Mouse (Mus musculus) cerebellum, adult 11 months (tissue): Measurements from ENCODE around the gene Cib2.
A peak's percentile ranks its signal among the peaks of the same experiment; 100 is the strongest.
"Not testable (repeated sequence)": the region's sequence is repeated elsewhere in the genome, so short reads cannot be mapped to it uniquely, and the experiment has no call there.

Experiments used
- DNase-seq: peaks from one replicate; pipeline ENCODE4 v3.0.0; 2022

Gene Cib2

DNA sequence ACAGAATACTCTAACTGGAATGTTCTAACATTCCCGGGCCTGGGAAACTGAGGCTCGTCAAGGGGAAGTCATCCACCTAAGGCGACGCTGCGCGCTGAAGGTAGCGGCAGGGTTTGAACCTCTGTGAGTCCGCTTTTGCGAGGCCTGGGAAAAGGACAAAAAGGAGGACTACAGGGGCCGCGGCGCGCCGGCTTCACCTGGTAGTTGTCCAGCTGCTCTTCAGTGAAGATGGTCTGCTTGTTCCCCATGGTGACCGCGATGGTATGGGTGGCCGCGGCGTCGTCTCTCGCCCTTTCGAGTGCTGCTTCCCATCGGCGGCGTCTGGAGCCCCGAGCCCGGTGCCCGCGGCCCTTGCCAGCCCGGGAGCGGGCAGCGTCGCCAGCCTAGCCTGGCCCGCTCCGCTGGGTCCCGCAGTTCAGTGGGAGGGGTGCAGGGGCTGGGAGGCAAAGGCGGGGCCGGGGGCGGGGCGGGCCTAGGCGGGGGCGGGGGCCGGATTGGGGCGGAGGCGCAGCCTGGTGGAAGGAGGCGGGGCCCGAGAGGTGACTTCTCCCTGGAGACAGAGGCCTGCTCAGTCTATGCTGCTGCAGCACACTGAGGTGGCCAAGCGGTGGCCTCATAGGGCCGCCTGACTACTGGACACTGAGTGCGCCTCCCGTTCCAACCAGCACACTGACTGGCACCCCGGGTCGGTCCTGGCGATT, at the start of gene Cib2:
Gene Cib2, minus strand, starts transcription at position 448 of the 701 bp plus-strand sequence.
- DNase-seq = peak; percentile 79

DNA sequence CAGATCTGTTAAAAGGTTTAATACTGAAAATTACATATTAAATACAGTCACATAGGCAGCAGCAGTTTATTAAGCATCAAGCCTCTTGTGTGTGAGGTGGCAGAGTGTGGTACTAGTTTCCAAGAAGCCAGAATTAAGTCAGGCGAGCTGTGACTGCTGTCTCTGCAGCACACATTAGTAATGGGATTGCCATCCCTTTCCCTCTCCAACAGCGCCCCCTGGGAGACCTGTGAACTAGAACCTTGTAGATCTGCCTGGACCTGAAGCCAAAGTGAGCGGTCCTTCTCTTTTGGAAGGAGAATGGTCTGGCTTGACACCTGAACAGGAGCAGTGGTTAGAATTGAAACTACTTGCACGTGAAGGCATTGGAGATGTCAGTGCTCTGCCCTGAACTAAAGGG, 44.9 kb upstream of the Cib2 start:
- peak; percentile 37 for DNase-seq

GRCm38 (mm10) chr9:54604131-54604654, 44.2 kb upstream of the Cib2 start:
- DNase-seq = no peak

DNA sequence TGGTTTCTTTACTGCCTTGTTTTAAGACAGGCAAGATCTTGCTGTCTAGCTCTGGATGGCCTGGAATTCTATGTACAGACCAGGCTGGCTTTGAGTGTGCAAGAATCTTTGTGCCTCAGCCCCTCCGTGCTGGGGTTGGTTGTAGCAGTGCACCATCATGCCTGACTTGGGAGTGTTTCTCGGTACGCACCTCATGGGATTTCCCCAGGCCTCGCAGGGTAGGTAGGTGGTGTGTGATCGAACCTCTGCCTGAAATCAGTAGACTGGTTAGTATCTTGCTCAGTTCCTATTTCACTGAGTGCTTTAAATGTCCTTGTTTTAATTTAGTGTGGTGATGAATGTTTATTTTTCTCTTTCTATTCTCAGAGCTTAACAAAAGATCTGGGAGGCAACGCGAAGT, 42.9 kb upstream of the Cib2 start:
- no peak for DNase-seq

GRCm38 (mm10) chr9:54602386-54602785, 42.4 kb upstream of the Cib2 start:
- DNase-seq = no peak

- no peak for DNase-seq
Measured at GRCm38 (mm10) chr9:54596752-54597465, 36.9 kb upstream of the Cib2 start.

- not testable (repeated sequence) for DNase-seq
Measured at GRCm38 (mm10) chr9:54593652-54594051, 33.6 kb upstream of the Cib2 start.

GRCm38 (mm10) chr9:54587863-54588262, 27.8 kb upstream of the Cib2 start:
- no peak for DNase-seq

GRCm38 (mm10) chr9:54586199-54587061, 26.4 kb upstream of the Cib2 start, which contains the start of gene Idh3a:
Gene Idh3a, plus strand, starts transcription at chr9:54586334.
- peak; percentile 95 for DNase-seq

DNA sequence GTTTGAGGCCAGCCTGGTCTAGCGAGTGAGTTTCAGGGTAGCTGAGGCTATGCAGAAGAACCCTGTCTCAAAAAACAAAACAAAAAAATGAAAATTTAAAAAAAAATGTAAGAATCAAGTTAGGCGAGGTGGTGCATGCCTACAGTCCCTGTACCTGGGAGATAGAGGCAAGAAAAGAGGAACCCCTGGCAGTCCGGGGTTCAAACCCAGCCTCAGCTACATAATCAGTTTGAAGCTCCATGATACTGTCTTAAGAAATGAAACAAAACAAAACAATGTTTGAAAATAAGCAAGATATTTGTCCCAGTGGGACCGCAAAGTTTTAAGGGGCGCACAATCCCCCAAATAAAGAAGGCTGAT, 25.8 kb upstream of the Cib2 start:
- no peak for DNase-seq

- DNase-seq = not testable (repeated sequence)
Measured at GRCm38 (mm10) chr9:54584127-54584526, 24.1 kb upstream of the Cib2 start.

- no peak for DNase-seq
Measured at GRCm38 (mm10) chr9:54583712-54584111, 23.7 kb upstream of the Cib2 start.

DNA sequence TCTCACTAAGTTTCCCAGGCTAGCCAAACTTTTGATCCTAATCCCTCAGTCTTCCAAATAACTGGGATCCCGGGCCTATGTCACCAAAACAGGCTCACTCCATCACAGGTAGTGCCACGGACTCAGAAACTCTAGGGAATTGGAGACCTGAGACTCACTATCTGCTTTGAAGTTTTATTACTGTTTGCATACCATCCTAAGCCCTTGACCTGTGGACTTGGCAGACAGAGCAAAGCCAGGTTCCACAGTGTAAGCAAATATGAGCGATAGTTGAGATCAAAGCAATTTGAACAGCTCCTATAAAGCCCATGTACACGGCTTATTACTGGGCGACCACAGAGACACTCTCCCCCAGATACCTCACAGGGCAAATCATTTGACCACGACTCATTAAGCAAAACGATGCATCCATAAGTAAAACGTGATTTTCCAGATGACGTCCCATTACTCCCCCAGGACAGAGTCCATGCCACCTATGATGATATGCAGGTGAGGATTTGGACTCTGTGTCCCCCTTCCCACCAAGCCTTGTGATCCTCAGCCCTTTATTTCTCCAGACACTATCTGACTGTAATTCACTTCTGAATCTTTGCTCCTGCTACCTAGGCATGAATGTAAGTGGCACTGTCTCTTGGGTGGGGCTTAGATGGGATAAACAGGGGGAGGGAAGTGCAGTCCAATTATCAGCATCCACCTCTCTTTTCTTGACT, 11.3 kb upstream of the Cib2 start:
- DNase-seq = no peak

- no peak for DNase-seq
Measured at GRCm38 (mm10) chr9:54568732-54569131, 8.7 kb upstream of the Cib2 start.

DNA sequence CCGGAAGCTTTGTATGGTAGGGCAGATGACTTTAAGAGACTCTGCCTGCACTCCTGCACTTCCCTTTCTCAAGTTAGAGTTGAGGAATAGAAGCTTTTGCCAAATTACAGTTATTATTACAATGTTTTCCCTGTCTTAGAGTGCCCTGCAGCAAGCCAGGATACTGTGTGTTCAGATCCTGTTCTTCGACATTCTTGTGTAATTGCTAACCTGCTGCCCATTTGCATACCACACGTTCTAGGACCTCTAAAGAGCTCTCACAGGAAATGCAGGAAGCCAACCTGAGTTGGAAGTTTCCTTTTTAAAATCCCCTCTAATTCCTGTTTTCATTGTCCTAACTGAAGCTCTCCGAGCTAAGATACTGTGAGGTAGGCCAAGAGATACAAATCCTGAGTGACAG, 6.9 kb upstream of the Cib2 start:
- no peak for DNase-seq

DNA sequence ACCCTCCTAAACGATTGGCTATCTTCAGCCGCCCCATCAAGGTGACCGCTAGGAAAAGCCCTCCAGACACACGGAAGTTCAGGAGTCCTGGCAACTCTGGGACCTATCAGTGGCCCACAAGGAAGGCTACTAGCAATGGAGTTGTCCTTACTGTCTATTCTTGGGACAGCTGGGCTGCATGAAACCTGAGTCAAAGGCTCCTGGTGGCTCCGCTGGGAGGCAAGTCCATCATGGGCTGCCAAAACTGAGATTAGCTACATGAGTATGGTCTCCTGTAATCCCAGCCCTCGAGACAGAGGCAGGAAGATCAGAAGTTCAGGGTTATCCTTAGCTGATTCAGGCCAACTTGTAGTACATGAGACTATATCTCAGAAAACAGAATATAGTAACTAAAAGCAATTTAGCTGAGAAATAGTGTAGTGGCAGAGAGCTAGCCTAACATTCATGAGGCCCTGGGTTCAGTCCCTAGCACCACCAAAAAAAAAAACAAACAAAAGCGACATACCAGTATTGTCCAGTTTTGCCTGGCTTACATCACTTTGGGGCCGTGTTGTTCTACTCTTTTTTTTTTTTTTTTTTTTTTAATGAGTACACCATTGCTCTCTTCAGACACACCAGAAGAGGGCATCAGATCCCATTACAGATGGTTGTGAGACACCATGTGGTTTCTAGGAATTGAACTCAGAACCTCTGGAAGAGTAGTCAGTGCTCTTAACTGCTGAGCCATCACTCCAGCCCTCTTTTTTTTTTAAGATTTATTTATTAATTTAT, 998 bp upstream of the Cib2 start:
- no peak for DNase-seq

DNA sequence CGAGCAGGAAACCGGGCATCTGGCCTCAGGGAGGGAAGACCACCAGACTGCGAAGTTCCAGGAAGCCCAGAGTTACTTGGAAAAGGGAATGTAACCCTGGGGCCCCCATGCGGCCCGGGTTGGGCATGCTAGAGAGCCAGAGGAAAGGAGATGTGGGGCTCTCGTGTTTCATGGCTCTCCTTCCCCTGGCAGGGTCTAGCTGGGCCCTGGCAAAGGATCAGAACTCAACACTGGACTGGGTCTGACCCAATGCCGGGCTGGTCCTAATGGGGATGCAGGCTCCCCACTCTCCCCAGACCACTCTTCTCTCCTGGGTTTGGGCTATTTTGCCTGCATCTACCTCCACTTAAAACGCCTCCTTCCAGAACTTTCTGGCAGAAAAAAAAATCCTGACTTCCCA, 1.3 kb downstream of the Cib2 start:
- DNase-seq = no peak

GRCm38 (mm10) chr9:54555044-54555443, 5.0 kb downstream of the Cib2 start:
- DNase-seq = no peak

DNA sequence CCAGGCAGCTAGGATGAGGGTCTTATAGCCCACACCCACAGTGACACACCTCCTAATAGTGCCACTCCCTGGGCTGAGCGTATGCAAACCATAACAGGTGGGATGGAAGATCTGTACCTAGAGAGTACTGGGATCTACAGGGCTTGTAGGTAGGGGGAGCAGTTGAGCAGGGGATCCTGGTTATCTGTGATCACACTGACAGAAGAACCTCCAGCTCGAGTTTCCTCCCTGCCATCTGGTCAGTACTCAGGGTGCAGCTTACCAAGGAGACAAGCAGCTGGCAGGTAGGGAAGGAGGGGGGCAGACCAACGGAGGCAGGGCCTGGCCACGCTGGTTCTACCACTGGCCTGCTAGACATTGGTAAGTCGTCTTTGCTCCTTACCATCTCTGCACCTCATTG, 7.6 kb downstream of the Cib2 start:
- peak; percentile 60 for DNase-seq

DNA sequence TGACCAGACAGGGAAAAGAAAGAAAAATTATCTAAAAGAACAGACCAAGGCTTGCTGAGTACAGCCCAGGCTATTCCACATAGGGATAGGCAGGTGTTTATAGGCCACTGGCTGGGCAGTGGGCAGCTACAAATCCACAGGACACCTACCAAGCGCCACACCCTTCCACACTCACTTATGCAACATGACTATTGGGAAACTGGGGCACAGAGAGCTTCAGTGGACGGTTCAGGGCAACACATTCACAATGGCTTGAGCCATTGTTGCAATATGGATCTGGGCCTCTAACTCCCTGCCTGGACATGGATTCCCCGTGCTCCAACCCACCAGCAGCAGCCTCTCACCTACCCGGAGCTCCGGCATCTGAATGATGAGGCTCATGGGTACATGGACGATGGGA, 10.6 kb downstream of the Cib2 start:
- DNase-seq = no peak

GRCm38 (mm10) chr9:54547536-54547935, 12.5 kb downstream of the Cib2 start:
- DNase-seq = peak; percentile 66

DNA sequence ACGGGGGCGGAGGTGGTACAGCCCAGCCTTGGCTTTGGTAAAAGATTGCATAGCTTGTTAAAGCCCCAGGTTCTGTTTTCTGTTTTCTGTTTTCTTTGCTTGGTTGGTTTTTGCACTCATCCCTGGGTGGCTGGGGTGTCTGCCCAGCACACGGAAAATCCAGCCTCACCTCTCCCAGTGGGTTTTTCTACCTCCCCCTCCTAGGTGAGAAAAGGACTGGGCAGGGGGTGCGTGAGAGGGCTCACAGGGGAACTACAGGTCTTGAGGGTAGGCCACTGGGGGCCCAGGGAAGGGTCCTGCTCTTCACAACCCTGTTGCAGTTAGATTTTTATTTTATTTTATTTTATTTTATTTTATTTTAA, 15.1 kb downstream of the Cib2 start:
- no peak for DNase-seq
